Mouse (Mus musculus) monocyte, adult 5-6 weeks (primary cell): ENCODE results near the gene Hhat. TPM values are rescaled to one million over a fixed set of nuclear protein-coding genes. Genes with fewer than 3 reads are reported as not detected.

Source experiments
- ATAC-seq: fragments of 153-309, 156-312 bp; replicated peaks from 2 replicates; pipeline ENCODE4 v1.8.0; 2017; ENCODE audit warnings: mild to moderate bottlenecking; ENCODE audit not compliant: low TSS enrichment, insufficient number of reproducible peaks, severe bottlenecking, poor library complexity, low FRiP score
- total RNA-seq: library from RNA; stranded (forward); fragments of 200-1000, 200-491, 200-594 nt; gene quantifications from 3 replicates; pipeline ENCODE4 v1.2.3, GENCODE M21; 2017

The Hhat gene
- total RNA-seq, 1 experiment from 2014 or later, result 1.7 TPM

GRCm38 (mm10) chr1:192599746-192600145, 171.3 kb downstream of the Hhat start:
- ATAC-seq, result no peak

DNA sequence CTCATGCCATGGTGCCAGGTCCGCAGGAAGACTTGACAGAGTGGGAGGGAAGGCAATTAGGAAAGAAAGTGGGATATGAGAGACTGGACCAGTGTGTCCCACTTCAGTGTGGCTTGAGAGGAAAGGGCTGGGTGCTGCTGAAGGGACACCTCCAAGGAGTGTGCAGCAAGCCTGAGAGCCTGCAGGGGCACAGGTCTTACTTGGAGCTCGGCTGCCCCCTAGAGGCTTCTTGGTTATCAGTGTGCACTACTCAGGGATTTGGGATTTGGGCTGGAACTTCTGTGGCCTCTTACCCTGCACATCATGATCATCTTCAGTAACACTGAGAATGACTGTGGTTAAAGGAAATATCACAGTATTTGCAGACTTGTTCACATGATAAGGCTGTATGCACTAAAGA, 172.6 kb downstream of the Hhat start:
- ATAC-seq, result no peak

- ATAC-seq, result no peak
Observed at GRCm38 (mm10) chr1:192595426-192595825, 175.6 kb downstream of the Hhat start.

GRCm38 (mm10) chr1:192593492-192593891, 177.5 kb downstream of the Hhat start:
- no peak for ATAC-seq

- ATAC-seq, result no peak
Observed at GRCm38 (mm10) chr1:192587451-192587850, 183.6 kb downstream of the Hhat start.

DNA sequence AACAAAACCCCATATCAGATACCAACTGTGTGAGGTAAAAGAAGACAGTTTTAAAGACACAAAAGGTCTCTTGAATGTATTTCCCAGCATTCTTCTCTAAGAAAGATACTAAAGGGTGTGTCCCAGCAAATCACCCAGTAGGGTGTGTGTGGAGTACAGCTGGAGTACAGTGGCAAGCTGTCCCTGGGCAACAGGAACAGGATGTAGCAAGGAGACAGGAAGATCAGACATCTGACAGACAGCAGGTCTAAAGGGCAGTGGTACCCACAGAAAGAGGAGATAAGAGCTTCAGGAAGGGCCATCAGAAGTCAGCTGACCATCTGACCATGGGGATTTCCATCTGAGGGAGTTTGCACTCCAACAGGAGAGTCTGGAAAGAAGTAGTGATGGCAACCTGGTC, 185.7 kb downstream of the Hhat start:
- no peak for ATAC-seq

DNA sequence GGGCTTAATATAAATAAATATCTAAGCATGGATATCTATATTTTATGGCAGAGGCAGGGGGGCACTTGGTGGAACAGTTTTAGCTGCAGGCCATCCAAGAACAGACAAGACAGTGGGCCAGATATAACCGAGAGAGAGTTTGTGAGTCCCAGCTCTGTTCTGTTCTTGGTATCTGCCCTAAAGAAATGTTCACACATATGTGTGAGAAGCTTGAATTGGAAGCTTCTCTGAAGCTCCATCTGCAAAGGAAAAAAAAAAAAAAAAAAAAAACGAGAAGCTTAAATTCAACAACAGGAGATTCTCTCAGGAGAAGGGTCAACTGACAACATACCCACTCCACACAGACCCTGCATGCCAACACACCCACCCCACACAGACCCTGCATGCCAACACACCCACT, 188.1 kb downstream of the Hhat start:
- ATAC-seq, result no peak

DNA sequence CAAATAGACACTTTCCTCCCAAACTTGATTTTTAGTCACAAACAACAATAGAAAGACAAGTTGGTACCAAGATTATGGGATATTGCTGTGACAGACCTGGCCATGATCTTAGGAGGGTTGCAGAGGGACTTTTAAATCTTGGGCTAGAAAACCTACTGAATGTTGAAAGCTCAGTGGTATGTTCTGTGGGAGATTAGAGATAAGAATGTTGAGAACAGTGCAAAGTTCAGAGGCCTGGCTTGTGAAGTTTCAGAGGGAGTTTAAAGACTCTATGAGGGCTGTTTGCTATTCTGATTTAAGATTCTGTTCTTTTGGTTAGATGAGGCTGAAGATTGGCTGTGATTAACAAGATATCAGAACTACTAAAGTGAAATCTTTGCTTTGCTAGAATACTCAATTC, 206.3 kb downstream of the Hhat start:
- ATAC-seq, result no peak

GRCm38 (mm10) chr1:192559341-192559740, 211.7 kb downstream of the Hhat start:
- no peak for ATAC-seq

DNA sequence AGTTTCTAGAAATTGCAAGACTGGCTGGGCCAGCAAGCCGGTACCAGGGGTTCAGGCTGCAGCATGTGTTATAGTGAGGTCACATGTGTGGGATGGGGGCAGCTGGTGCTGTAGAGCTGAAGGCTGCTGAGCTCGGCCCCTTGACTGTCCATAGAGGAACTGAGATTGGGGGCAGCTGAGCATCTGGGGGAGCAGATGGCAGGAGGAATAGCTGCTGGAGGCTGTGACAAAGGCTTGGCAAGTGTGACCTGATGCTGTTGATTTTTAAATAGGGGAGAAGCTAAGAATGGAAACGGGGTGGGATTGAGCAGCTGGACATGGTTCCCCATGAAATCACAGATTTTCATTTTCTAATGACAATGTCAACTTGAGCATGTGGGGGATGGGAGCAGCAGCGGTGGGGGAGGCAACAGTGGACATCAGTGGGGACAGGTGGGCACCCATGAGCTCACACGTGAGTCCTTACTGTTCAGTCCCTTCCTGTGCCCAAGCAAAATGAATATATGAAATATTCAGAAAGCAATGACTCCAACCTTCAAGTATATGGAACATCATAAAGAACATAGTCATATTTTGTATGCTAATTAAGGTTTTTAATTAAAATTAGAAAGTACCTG, 212.9 kb downstream of the Hhat start:
- no peak for ATAC-seq

DNA sequence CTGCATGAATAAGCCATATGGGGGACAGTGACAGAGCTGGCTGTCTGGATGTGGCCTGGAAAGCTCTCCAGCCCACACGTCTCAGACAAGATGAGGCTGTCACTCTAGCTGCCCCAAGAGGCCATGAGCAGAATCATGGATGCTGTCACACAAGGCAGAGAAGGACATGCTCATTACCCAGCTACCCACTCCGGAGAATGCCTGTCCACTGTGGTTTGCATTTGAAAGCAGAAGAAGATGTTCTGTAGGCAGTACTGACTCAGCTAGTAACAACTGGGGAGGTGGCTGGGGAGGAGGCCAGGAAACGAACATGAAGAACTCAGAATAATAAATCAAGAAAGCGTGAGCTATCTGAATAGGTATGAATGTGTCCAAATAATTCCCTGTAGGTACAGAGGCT, 215.5 kb downstream of the Hhat start:
- no peak for ATAC-seq

DNA sequence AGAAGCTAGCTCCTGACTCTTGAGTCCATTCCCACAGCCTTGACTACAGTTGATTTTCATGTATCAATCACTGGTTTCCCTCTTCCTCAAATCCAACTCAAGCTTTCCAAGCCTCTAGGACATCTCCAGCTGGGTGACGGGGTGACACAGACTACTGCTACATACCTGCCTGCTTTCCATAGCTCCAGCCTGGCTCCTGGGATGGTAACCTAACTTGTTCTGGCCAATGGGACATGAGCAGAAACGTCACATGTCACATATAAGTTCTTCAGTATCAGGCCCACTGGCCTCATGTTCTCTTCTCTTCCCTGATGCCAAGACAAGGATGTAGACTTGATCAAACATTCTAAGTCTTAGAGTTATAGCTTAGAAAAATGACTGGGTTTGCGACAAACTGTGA, 220.5 kb downstream of the Hhat start:
- ATAC-seq, result no peak

- no peak for ATAC-seq
Observed at GRCm38 (mm10) chr1:192546843-192547242, 224.2 kb downstream of the Hhat start.

DNA sequence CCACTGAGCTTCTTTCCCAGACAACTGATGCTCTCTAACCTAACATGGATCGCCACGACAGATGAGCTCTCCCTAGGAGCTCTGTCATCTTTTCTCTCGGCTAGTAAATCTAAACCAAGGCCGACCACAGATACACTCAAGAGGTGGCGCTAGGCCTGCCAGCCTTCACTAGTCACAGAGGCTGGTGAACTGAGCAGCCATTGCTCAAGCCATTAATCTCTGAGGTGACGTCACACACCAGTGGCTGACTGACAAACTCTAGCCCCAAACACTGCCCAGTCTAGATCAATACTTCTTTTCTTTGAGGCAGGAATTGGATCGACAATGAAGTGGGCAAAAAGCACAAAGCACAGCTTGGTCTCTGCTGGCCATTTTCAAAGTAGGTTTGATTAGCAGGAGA, 226.1 kb downstream of the Hhat start:
- no peak for ATAC-seq

DNA sequence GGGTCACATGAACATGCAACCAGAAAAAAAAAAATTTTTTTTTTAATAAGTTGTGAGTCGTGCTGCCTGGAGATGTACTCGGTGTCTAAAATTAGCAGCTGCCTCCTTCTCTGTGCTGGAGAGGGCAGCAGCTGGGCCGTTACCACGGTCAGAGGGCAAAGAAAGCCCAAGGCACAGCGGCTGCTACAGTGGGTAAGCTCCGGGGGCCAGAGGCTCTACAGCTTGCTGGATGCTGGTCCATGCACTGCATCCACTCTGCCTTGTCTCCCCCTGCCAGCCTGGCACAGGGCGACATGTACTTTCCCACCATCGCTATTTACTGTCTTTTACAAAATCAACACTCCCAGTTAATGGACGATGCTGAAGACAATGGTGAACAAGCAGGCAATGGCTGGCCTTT, 226.9 kb downstream of the Hhat start:
- ATAC-seq, result no peak

DNA sequence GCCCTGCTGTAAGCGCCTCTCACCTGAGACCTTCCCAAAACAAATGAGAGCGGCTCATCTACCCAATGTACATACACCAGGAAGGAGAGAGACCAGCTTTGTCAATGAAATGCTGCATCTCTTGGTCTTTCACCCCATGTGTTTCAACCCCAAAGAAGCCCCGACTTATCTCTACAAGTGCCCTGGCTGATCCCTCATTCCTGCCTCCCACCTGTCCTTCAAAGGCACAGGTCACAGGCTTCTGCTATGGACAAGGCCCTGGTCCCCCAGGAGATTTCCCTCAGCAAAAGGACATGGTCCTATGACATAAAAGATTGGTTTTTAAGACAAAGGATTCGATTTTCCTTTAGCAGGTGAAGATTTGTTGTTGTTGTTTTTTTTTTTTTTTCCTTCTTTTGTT, 227.3 kb downstream of the Hhat start:
- ATAC-seq, result no peak

- ATAC-seq, result no peak
Observed at GRCm38 (mm10) chr1:192542093-192542492, 228.9 kb downstream of the Hhat start.

DNA sequence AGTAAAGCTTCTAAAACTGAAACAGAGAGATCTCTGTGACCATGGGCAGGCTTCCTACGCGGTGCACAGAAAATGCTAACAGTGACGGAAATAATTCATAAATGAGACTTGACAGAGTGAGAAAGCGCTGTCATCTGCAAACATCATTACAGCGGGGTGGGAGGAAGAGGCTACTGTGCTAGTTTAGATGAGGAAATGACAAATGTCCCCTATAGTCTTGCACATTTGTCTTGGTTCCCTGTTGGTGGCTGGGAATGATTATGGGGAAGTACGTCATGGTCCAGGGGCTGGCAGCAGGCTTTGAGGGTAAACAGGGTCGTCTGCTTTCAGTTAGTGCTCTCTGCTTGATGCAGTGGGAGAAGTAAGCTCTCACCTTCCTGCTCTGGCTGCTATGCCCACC, 233.9 kb downstream of the Hhat start:
- no peak for ATAC-seq

GRCm38 (mm10) chr1:192536440-192536839, 234.6 kb downstream of the Hhat start:
- ATAC-seq, result no peak

- ATAC-seq, result no peak
Observed at GRCm38 (mm10) chr1:192533016-192533415, 238.0 kb downstream of the Hhat start.

DNA sequence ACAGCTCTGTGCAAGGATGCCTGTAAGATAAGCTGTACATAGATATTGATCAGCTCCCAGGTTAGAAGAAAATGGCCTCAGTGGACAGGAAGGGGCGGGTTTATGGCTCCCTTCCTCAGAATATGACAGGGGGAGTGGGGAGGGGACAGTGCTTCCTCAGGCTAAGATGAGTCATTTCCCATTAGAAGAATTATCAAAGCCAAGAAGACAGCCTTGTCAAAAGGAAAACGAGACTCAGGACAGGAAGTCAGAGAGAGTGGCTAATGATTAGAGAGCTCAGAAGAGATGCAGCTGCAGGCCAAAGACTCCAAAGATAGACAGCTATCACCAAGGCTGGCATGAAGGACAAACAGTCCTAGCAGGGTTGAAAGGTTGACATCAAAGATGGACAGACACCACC, 238.8 kb downstream of the Hhat start:
- no peak for ATAC-seq
